Mouse (Mus musculus) testis, adult 2 months (tissue): ENCODE results near the gene Uimc1. TPM values are rescaled to one million over a fixed set of nuclear protein-coding genes. Genes with fewer than 3 reads are reported as not detected.

ENCODE experiments used
- H3K27ac ChIP-seq: fragments of 200-500 bp; 2 replicates; pipeline ENCODE4 v1.5.1; 2012; ENCODE audit warnings: low read depth, low read length; ENCODE audit not compliant: control insufficient read depth, insufficient read depth
- H3K27me3 ChIP-seq: fragments of 200-500 bp; 2 replicates; pipeline ENCODE4 v1.6.1; 2012; ENCODE audit warnings: mild to moderate bottlenecking, low read length, moderate library complexity; ENCODE audit not compliant: control insufficient read depth, insufficient read depth
- H3K36me3 ChIP-seq: fragments of 200-500 bp; 2 replicates; pipeline ENCODE4 v1.6.1; 2012; ENCODE audit warnings: mild to moderate bottlenecking, low read length; ENCODE audit not compliant: control insufficient read depth, insufficient read depth
- H3K4me1 ChIP-seq: fragments of 200-500 bp; 2 replicates; pipeline ENCODE4 v1.6.1; 2012; ENCODE audit warnings: low read length; ENCODE audit not compliant: control insufficient read depth, insufficient read depth
- H3K4me3 ChIP-seq: fragments of 200-500 bp; 2 replicates; pipeline ENCODE4 v1.5.1; 2012; ENCODE audit warnings: low read depth, mild to moderate bottlenecking, low read length, moderate library complexity, mixed read lengths; ENCODE audit not compliant: control insufficient read depth
- CTCF ChIP-seq: fragments of 200-500 bp; IDR thresholded peaks from 2 replicates; pipeline ENCODE4 v1.5.1; 2012; ENCODE audit warnings: low read depth, mild to moderate bottlenecking, inconsistent platforms, low read length, moderate library complexity; ENCODE audit not compliant: control insufficient read depth, insufficient read depth, insufficient replicate concordance
- POLR2A ChIP-seq: fragments of 200-500 bp; IDR thresholded peaks from 2 replicates; pipeline ENCODE4 v1.6.1; 2012; ENCODE audit warnings: low read depth, mild to moderate bottlenecking, inconsistent platforms, low read length, moderate library complexity; ENCODE audit not compliant: control insufficient read depth
- polyA plus RNA-seq: library from polyadenylated mRNA; depleted of rRNA; stranded (reverse); fragments of >200 nt; gene quantifications from 2 replicates; pipeline ENCODE4 v1.2.3, GENCODE M21; 2012; rRNA removed

Uimc1 gene
- 6.4 and 8.3 TPM in 2 replicates for polyA plus RNA-seq

DNA sequence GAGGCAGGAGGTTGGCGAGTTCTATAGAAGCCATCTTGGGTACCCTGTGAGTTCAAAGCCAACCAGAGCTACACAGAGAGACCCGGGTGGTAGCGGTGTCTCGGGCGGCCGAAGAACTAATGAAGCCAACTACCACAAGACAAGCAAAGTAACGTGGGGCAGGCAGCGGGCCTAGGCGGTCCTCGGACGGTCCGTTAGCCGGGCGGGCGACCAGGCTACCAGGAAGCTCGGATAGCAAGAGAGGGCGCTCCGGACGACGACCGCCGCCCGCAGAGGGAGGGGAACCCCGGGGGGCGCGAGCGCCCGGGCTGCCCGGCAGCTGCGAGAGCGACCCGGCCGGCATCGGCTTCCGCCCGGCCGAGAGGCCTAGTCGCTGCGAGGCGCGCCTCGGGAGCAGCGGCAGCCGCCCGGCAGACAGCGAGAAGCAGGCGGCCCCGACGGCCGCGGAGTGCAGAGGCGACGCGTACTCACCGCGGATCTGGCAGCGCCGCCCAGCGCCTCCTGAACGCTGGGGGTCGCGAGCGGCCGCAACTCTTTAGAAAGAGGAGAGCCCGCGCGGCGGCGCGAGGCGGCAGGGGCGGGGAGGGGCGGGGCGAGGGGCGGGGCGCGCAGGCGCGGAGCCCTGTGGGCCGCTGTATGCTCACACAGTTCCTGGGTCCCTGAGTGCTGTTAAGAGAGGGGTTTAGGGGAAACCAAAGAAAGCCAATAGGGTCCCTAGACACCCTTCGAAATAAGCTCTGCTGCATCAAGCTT lies at the start of gene Uimc1:
TSS of gene Uimc1 (minus strand) at position 575 of the 753 bp plus-strand sequence.
- Histone ChIP-seq H3K4me3 (peak within 1 kb of the TSS; percentile 96), H3K27me3 (no peaks in the 10 kb centered on the region), H3K36me3 (no peaks in the 10 kb centered on the region), H3K27ac (peak within 1 kb of the TSS; percentile 93), H3K4me1 (peaks cover 7% of the 10 kb centered on the region)
- TF ChIP-seq CTCF (no peak), POLR2A (peak; percentile 73)

DNA sequence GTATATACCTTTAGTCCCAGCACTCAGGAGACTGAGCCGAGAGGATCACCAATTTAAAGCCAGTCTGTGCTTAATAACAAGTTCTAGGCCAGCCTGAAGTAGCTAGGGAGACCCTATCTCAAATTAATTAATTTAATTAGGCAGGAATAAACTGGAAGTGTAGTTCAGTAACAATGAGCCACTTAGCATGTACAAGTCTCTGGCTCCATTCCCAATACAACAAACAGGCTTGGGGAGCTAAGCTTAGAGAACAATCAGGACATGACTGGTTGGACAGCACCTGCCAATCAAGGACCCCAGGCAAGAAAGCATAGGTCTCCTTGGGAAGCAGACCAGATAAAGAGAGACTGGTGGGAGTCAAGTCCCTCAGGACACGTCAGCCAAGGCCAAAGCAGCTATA lies 40.2 kb upstream of the Uimc1 start:
- no peaks in the 10 kb centered on the region for H3K27me3 ChIP-seq
- TF ChIP-seq POLR2A = no peak
- no peak for TF ChIP-seq CTCF
- no peaks in the 10 kb centered on the region for H3K36me3 ChIP-seq
- no peaks in the 10 kb centered on the region for H3K4me1 ChIP-seq
- no peak overlapping the region for H3K27ac ChIP-seq
- H3K4me3 ChIP-seq = no peak overlapping the region

DNA sequence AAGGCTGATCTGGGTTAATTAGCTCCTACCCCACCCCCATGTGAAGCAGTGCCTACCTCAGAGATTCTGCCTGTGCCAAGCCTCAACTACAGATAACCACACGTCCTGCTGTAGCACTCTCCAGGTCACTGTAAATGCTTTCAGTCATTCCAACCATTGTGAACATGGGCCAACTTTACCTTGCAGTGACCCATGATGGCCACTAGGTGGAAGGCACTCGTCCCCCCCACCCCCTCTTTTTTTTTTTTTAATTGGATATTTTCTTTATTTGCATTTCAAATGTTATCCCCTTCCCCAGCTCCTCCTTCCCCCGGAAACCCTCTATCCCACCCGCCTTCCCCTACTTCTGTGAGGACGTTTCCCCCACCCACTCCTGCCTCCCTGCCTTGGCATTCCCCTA lies 35.3 kb upstream of the Uimc1 start:
- Histone ChIP-seq H3K27me3 (no peaks in the 10 kb centered on the region), H3K27ac (no peak overlapping the region), H3K4me1 (no peaks in the 10 kb centered on the region), H3K4me3 (no peak overlapping the region), H3K36me3 (peaks cover 1% of the 10 kb centered on the region)
- TF ChIP-seq POLR2A (no peak), CTCF (peak; percentile 39; the same call in 1 of the 2 replicates)

DNA sequence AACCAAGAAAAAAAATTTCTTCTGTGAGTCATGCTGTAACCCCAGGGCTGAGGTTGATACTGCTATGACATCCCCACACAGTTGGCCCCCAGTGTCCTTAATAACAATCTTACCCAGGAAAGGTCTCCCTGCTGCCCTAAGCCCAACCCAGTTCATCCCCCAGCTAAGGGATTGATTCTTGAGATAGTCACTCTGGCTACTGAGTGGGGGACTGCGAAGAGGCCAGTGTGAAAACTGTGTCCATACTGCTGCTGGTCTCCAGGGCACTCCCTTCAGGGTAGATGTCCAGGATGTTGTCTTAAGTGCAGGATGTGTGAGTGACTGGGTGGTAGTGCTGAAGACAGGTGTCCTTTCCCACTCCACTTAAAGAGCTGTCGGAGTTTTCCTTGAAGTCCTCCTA lies 33.3 kb upstream of the Uimc1 start, which contains the start of gene Gm17617:
TSS of gene Gm17617 (minus strand) at position 101 of the 400 bp plus-strand sequence.
- Histone ChIP-seq H3K4me1 (no peaks in the 10 kb centered on the region), H3K27me3 (no peaks in the 10 kb centered on the region), H3K27ac (no peak within 1 kb of the TSS), H3K4me3 (peak within 1 kb of the TSS; percentile 13; the same call in 1 of the 2 replicates), H3K36me3 (peaks cover 1% of the 10 kb centered on the region)
- TF ChIP-seq POLR2A (no peak), CTCF (no peak)

DNA sequence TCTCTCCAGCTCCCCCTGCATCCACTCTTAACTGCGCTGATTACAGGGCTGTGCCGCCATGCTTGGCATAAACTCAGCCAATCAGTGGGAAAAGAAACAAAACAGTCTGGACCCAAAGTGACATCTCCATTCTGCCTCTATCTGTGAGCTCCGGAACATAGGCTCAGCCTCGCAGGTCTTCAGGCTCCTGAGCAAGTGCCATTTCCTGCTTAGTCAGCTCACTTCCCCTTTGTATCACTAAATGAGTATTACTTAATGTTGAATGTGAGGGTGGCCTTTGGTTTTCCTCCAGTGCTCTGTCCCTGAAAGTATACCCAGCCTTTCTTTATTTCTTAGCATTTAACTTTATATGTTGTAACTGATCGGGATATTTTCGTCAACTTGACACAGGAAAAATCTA lies 24.8 kb upstream of the Uimc1 start:
- Histone ChIP-seq H3K36me3 (peaks cover 7% of the 10 kb centered on the region), H3K27me3 (no peaks in the 10 kb centered on the region), H3K27ac (no peak overlapping the region), H3K4me3 (no peak overlapping the region), H3K4me1 (no peaks in the 10 kb centered on the region)
- no peak for TF ChIP-seq CTCF
- TF ChIP-seq POLR2A = no peak

DNA sequence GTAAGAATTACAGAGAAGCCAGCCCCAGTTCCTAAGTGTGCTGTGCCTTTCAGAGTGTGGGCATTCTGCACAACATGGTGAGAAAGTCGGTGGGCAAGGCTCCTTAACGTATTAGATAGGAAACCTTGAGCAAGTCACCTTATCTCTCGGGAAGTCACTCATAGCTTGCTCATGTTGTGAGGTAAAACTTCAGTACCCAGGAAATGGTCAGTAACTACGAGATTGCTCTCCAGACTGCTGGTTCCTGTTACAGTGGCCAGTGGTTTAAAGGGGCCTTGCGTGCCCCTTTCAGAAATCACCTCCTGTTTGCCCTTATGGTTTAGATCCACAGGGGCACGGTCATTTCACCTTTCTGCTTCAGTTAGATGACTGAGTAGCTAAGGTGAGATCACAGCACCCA lies 14.3 kb upstream of the Uimc1 start:
- Histone ChIP-seq H3K27ac (no peak overlapping the region), H3K36me3 (peaks cover 9% of the 10 kb centered on the region), H3K4me1 (no peaks in the 10 kb centered on the region), H3K4me3 (no peak overlapping the region), H3K27me3 (no peaks in the 10 kb centered on the region)
- TF ChIP-seq POLR2A (no peak), CTCF (no peak)

DNA sequence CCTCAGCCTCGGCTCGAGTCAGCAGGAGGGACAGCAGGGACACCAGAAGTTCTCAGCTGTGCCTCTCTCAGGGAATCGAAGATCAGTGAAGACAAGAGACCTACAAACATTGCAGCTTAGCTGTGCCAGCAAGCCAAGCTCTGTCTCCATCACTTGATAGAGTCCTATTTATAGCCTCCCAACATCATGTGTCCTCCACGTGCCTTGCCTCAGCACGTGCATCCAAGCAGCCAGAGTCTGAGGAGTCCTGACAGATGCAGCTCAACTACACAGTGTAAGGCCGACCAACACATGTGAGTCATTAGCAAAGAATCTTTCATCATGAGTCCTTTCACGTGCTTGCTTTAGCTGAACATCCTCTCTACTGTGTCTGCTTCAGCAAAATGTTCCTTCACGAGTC lies 7.6 kb upstream of the Uimc1 start:
- H3K27ac ChIP-seq = peak overlapping the region; percentile 23; the same call in 1 of the 2 replicates
- H3K4me3 ChIP-seq = no peak overlapping the region
- no peaks in the 10 kb centered on the region for H3K27me3 ChIP-seq
- TF ChIP-seq CTCF = no peak
- no peak for TF ChIP-seq POLR2A
- H3K4me1 ChIP-seq = peaks cover 5% of the 10 kb centered on the region
- H3K36me3 ChIP-seq = peaks cover 1% of the 10 kb centered on the region; the same call in 1 of the 2 replicates

DNA sequence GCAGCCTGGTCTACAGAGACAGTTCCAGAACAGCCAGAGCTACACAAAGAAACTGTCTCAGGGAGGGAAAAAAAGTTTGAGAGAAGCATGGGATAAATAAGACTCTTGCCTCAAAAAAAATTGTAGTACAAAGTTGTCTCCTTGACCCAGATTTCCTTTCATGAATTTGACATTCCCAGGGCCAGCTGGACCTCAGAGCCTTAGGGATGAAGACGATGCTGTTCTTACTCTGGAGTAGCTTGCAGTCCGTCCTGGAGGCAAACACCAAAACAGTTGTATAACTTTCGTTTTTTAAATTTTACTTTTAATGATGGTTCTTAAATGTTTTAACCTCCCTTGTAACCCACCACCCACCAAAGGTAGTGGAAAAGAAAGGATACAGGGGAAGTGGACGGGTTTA lies 7.0 kb upstream of the Uimc1 start:
- H3K4me1 ChIP-seq = peaks cover 5% of the 10 kb centered on the region
- no peak for TF ChIP-seq POLR2A
- no peak for TF ChIP-seq CTCF
- H3K27me3 ChIP-seq = no peaks in the 10 kb centered on the region
- peaks cover 1% of the 10 kb centered on the region; the same call in 1 of the 2 replicates for H3K36me3 ChIP-seq
- H3K27ac ChIP-seq = peak overlapping the region; percentile 23; the same call in 1 of the 2 replicates
- no peak overlapping the region for H3K4me3 ChIP-seq
